Mouse (Mus musculus) liver, embryonic 16.5 days (tissue): ENCODE measurements at regions not wholly inside any gene's neighbourhood (a gene's known extent, or its start where the extent isn't known, plus 50 kb on each side); places are given as distances from the start of the nearest gene placed in this dataset.

Experiments used
- ATAC-seq: fragments of 200-750 bp; cut with Nextera tagmentation; 2 replicates; pipeline ENCODE4 v1.8.0; 2017; ENCODE audit warnings: low read depth, mild to moderate bottlenecking, moderate number of reproducible peaks, moderate library complexity
- H3K27ac ChIP-seq: fragments of 300-500 bp; sonication (generic); 2 replicates; pipeline ENCODE4 v1.5.1; 2014; ENCODE audit warnings: mild to moderate bottlenecking, low read length
- H3K27me3 ChIP-seq: fragments of 300-500 bp; sonication (generic); 2 replicates; pipeline ENCODE4 v1.6.1; 2014; ENCODE audit warnings: low read depth, low read length, mixed read lengths; ENCODE audit not compliant: control insufficient read depth, insufficient read depth
- H3K36me3 ChIP-seq: fragments of 300-500 bp; sonication (generic); 2 replicates; pipeline ENCODE4 v1.6.1; 2014; ENCODE audit warnings: mild to moderate bottlenecking; ENCODE audit not compliant: control insufficient read depth, insufficient read depth
- H3K4me1 ChIP-seq: fragments of 300-500 bp; sonication (generic); 2 replicates; pipeline ENCODE4 v1.6.1; 2014; ENCODE audit warnings: low read depth, low read length, mixed read lengths; ENCODE audit not compliant: control insufficient read depth
- H3K4me2 ChIP-seq: fragments of 300-500 bp; sonication (generic); 2 replicates; pipeline ENCODE4 v1.6.1; 2014; ENCODE audit warnings: low read depth, low read length, mixed read lengths
- H3K4me3 ChIP-seq: fragments of 300-500 bp; sonication (generic); 2 replicates; pipeline ENCODE4 v1.5.1; 2014; ENCODE audit warnings: low read depth, mild to moderate bottlenecking, low read length
- H3K9ac ChIP-seq: fragments of 300-500 bp; sonication (generic); 2 replicates; pipeline ENCODE4 v1.6.1; 2014; ENCODE audit warnings: low read depth, low read length
- H3K9me3 ChIP-seq: fragments of 300-500 bp; sonication (generic); replicated peaks from 2 replicates; pipeline ENCODE4 v1.6.1; 2016; ENCODE audit warnings: low read length; ENCODE audit not compliant: control insufficient read depth
- WGBS: fragments of 180-500 bp; shearing (Covaris S2); extraction: QIAGEN DNeasy Blood & Tissue Kit; methylation state at CpG from one replicate; pipeline ENCODE4 v1.1.7; 2014; ENCODE audit not compliant: insufficient replicate concordance; 5-methylcytosine and 5-hydroxymethylcytosine counted together

DNA sequence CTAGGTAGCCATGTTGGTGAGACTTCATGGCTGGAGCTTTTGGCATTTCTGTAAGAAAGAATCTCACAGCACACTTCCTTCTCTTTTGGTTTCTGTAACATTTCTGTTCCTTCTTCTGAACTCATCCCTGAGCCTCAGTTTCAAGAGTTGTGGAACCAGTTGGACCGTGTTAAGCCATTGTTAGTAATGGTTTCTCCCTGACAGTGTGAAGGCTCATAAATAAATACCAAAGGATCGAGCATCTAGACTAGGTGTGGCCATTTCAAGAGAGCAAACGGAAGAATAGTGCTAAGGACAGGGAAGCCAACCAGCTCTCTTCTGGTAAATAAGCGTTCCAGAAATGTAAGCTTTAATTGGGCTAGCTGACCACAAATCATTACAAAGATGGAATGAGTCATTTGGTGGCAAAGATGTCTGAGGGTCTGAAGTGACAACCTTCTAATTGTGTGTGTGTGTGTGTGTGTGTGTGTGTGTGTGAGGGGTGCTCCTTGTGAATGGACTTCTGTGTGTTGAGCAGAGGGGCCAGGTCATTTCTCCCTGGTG is 71.7 kb upstream of the Cdkn2b start:
- H3K36me3 ChIP-seq = no peaks in the 10 kb centered on the region
- H3K4me3 ChIP-seq = no peak overlapping the region
- WGBS = 61% methylated on average over 4 of the region's 4 CpGs
- H3K9ac ChIP-seq = no peak overlapping the region
- no peaks in the 10 kb centered on the region for H3K9me3 ChIP-seq
- no peaks in the 10 kb centered on the region for H3K4me1 ChIP-seq
- no peak for ATAC-seq
- H3K27me3 ChIP-seq = no peaks in the 10 kb centered on the region
- H3K27ac ChIP-seq = no peak overlapping the region
- H3K4me2 ChIP-seq = no peak overlapping the region

DNA sequence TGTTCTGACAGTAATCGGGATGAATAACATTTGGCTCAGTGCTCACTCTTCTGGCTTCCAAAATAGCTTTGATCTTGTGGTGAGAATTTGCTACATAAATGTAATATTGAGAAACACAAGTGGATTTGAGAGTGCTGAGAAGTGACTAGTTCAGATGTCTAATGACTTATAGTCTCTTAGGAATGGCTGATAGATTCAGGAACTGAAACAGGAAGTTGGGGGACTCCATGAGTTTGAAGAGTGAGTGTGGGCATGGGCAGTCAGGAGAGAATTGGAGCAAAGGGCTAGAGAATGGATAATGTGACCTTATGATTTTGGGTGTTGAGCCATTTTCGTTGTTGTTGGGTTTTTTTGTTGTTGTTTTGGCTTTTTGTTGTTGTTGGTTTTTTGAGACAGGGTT is 70.9 kb upstream of the Cdkn2b start:
- no peaks in the 10 kb centered on the region for H3K36me3 ChIP-seq
- no peak overlapping the region for H3K4me2 ChIP-seq
- 57% methylated on average over 2 of the region's 2 CpGs for WGBS
- ATAC-seq = no peak
- no peaks in the 10 kb centered on the region for H3K27me3 ChIP-seq
- H3K4me3 ChIP-seq = no peak overlapping the region
- H3K27ac ChIP-seq = no peak overlapping the region
- no peak overlapping the region for H3K9ac ChIP-seq
- no peaks in the 10 kb centered on the region for H3K9me3 ChIP-seq
- H3K4me1 ChIP-seq = no peaks in the 10 kb centered on the region

DNA sequence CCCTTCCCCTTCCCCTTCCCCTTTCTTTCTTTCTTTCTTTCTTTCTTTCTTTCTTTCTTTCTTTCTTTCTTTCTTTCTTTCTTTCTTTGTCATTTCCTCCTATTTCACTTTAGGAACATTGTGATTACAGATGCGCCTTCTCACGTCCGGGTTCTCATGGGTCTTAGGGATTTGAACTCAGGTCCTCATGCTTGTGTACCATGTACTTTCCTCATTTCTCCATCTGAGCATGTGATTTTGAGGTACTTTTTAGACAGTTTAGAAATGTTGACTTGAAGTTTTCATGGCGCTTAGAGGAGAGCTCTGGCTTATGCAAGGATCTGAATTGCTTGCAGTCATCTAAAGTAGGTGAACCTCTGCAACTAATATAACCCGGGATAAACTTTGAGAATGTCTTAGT is 70.2 kb upstream of the Cdkn2b start:
- Histone ChIP-seq H3K4me3 (no peak overlapping the region), H3K9ac (no peak overlapping the region), H3K9me3 (no peaks in the 10 kb centered on the region), H3K27ac (no peak overlapping the region), H3K4me1 (no peaks in the 10 kb centered on the region), H3K4me2 (no peak overlapping the region), H3K36me3 (no peaks in the 10 kb centered on the region), H3K27me3 (no peaks in the 10 kb centered on the region)
- no peak for ATAC-seq
- 72% methylated on average over 5 of the region's 5 CpGs for WGBS

DNA sequence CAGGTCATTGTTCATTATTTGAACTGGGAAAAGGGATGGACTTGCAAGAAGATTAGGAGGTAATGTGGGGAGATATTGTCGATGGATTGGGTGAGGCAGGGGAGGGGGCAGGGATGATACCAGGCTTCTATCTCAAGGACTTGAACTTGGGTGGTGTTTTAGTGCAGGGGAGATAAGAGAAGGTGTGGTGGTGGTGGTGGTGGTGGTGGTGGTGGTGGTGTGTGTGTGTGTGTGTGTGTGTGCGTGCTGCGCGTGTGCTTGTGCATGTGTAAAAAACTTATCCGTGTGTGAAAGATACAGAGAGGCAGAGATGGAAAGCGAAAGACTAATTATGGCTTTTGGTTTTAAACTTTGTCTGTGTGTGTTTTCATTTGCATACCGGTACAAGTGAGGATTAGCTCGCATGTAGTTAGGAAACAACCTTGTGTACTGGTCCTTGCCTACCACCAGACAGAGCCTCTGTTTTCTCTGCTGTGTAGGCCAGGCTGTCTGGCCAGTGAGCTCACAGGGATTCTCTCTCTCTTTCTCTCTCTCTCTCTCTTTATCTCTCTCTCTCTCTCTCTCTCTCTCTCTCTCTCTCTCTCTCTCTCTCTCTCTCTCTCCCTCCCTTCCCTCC is 69.6 kb upstream of the Cdkn2b start:
- no peaks in the 10 kb centered on the region for H3K36me3 ChIP-seq
- no peak overlapping the region for H3K4me2 ChIP-seq
- H3K4me1 ChIP-seq = no peaks in the 10 kb centered on the region
- H3K27ac ChIP-seq = no peak overlapping the region
- no peak overlapping the region for H3K9ac ChIP-seq
- WGBS = 70% methylated on average over 8 of the region's 8 CpGs
- no peak for ATAC-seq
- H3K4me3 ChIP-seq = no peak overlapping the region
- no peaks in the 10 kb centered on the region for H3K9me3 ChIP-seq
- H3K27me3 ChIP-seq = no peaks in the 10 kb centered on the region

DNA sequence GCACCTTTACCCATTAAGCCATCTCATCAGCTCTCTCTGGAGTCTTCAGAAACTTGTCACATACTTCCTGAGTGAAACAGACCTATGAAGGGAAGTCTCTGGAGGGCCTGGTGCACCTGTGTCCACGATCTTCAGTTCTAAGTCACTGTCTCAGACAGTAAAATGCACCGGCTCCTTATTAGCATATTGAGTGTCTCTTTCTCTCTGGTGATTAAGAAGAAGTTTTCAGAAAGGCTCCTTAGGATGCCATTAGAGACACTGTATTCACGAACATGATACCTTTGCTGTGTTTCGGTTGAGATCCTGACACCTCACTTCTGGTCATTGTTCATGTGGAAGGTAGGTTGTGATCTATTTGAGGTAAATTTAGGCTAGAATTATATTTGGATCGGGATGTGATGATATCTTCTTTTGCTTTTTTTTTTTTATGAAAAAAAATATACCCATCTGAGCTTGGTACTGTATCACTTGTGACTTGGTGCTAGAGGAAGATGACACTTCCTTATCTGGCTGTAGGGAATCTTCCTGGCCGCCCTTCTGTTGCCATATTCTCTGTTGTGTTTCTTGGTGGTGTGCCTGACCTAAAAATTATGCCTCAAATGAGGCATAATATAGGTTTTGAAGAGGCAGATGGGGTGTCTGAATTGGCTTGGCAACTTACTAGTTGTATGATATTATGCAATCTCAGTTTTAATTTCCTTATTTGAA is 68.9 kb upstream of the Cdkn2b start:
- no peak for ATAC-seq

DNA sequence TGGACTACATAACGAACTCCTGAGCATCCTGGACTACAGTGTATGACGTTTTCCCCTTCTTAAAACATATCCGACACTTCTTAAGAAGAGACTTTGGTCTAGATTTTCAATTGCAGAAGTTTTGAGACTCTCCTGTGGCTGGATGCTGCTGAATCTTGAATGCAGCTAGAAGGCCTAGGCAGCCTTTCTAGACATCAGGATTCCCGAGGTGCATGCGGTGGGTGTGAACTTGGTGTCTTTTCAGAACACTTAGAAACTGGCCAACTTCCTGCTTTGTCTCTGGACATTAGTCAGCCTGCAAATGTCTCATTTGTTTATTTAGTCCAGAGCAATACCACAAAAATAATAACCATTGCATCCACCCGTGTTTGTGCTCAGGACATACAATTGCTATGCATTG is 61.8 kb upstream of the Cdkn2b start:
- no peak overlapping the region for H3K4me2 ChIP-seq
- H3K36me3 ChIP-seq = no peaks in the 10 kb centered on the region
- H3K27me3 ChIP-seq = no peaks in the 10 kb centered on the region
- H3K27ac ChIP-seq = no peak overlapping the region
- no peak for ATAC-seq
- H3K4me3 ChIP-seq = no peak overlapping the region
- 48% methylated on average over 6 of the region's 6 CpGs for WGBS
- H3K9ac ChIP-seq = no peak overlapping the region
- no peaks in the 10 kb centered on the region for H3K9me3 ChIP-seq
- no peaks in the 10 kb centered on the region for H3K4me1 ChIP-seq

More for the DNA sequence above, 68.9 kb upstream of the Cdkn2b start:
- WGBS = 66% methylated on average over 6 of the region's 6 CpGs
- Histone ChIP-seq H3K27ac (no peak overlapping the region), H3K4me3 (no peak overlapping the region), H3K4me1 (no peaks in the 10 kb centered on the region), H3K36me3 (no peaks in the 10 kb centered on the region), H3K4me2 (no peak overlapping the region), H3K9ac (no peak overlapping the region), H3K9me3 (no peaks in the 10 kb centered on the region), H3K27me3 (no peaks in the 10 kb centered on the region)

DNA sequence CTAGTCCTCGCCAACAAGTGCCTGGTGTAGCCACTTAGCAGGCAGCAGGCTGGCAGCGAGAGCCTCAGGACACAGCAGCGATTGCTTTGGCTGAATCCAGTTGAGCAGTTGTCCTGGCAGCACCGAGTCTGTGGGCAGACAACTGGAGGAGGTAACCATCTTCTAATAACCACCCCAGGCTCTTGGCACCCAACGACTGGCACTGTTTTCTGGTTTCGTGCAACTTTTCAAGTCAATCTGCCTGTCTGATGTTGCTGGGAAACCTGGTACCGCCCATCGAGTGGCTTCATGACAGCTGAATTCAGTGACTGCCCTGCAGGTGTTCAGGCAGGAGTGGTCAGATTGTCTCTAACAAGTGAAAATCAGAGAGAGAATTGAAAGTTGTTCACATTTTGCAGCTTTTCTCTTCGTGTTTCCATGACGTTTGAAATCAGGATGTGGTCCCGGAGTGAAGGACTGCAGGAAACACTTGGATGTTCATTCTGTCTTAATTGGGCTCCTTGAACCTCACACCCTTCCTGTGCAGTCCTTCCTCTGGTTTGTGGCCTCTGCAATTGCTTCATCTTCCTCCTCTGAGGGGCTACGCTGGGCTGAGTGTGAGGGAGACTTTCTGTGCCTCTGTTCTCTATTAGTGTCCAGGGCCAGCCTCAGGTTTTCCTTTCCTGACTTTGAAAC is 58.1 kb upstream of the Cdkn2b start:
- Histone ChIP-seq H3K4me3 (no peak overlapping the region), H3K27me3 (no peaks in the 10 kb centered on the region), H3K27ac (no peak overlapping the region), H3K4me2 (no peak overlapping the region), H3K9ac (no peak overlapping the region), H3K9me3 (no peaks in the 10 kb centered on the region), H3K36me3 (no peaks in the 10 kb centered on the region), H3K4me1 (no peaks in the 10 kb centered on the region)
- 41% methylated on average over 12 of the region's 12 CpGs for WGBS
- ATAC-seq = no peak

DNA sequence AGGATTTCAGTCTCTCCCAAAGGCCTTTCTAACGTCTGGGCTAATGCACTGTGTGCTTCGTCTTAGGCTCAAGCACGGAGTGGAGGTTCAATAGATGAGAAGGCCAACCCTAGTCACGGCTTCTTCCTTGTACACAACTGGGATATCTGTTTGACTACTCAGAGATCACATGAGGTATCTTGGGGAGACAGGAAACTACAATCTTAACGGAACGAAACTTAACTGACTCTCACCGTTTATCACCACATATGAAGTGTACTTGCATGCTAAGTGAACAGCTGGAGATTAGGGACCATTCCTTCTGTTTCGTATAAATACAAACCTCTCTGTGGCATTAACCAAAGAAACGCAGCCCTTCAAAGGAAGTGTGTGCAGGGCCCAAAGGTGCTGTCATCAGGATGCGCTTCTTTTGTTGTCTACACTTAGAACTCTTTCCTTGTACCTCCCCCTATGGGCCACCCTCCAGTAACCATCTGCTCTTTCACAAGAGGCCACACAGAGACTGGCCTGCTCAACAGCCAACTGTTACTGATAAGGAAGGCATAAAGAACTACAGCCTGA is 55.8 kb upstream of the Cdkn2b start:
- Histone ChIP-seq H3K9ac (no peak overlapping the region), H3K4me1 (no peaks in the 10 kb centered on the region), H3K4me3 (no peak overlapping the region), H3K27me3 (no peaks in the 10 kb centered on the region), H3K9me3 (no peaks in the 10 kb centered on the region), H3K4me2 (no peak overlapping the region), H3K27ac (no peak overlapping the region), H3K36me3 (no peaks in the 10 kb centered on the region)
- no peak for ATAC-seq
- WGBS = 33% methylated on average over 10 of the region's 10 CpGs

DNA sequence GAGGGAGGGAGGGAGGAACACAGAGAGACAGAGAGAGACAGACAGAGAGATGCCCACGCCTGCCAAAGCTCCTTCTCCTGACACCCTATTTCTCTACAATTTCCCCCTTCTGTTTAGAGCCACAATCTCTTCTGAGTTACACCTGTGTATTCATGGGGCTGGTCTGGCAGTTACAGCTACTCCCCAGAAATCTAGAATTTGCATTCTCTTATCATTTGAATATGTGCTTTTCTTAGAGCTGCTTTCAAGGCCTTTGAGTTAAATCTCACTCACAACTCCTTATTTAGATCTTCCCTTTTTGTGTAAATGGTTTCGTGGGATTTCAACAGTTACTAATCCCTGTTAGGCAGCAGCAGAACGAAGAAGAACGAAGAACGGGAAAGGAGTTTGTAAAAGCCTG is 55.0 kb upstream of the Cdkn2b start:
- Histone ChIP-seq H3K4me3 (no peak overlapping the region), H3K4me1 (no peaks in the 10 kb centered on the region), H3K4me2 (no peak overlapping the region), H3K9me3 (no peaks in the 10 kb centered on the region), H3K27ac (no peak overlapping the region), H3K36me3 (no peaks in the 10 kb centered on the region), H3K27me3 (no peaks in the 10 kb centered on the region), H3K9ac (no peak overlapping the region)
- WGBS = 36% methylated on average over 5 of the region's 5 CpGs
- ATAC-seq = no peak
